Mouse (Mus musculus) pancreas, adult 10 weeks (tissue): ENCODE data around the gene Vmn1r19. TPM values are rescaled to one million over a fixed set of nuclear protein-coding genes. Genes with fewer than 3 reads are reported as not detected.

Experiments used
- polyA plus RNA-seq: library from polyadenylated mRNA; stranded (reverse); fragments of 350-450 nt; fragmentation: Illumina TruSeq; extraction: RNeasy Lipid Tissue Mini Kit (QIAGEN cat#74804); gene quantifications from one replicate; pipeline ENCODE4 v1.2.3, GENCODE M21; 2015; ENCODE audit warnings: low read depth, low replicate concordance; ENCODE audit not compliant: insufficient read depth

Gene Vmn1r19
- polyA plus RNA-seq, result not detected

DNA sequence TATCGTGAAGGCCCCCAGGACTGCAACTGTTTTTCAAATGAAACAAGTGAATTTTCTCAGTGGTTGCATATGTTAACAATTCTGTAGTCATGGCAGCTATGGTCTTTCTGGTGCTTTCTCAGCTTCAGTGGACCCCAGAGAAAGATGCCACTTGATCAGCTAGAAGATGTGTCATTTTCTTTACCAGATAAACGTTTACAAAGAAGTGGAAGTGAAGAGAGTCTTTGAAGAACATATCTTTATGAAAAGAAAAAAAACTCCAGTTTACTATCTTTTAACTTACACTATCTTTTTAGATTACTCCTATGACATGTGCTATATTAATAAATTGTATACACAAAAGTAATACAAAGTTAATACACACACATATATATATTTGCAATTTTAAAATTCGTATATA, at the start of gene Vmn1r19:
Vmn1r19 (plus strand) TSS at position 301 of the 400 bp plus-strand sequence.

DNA sequence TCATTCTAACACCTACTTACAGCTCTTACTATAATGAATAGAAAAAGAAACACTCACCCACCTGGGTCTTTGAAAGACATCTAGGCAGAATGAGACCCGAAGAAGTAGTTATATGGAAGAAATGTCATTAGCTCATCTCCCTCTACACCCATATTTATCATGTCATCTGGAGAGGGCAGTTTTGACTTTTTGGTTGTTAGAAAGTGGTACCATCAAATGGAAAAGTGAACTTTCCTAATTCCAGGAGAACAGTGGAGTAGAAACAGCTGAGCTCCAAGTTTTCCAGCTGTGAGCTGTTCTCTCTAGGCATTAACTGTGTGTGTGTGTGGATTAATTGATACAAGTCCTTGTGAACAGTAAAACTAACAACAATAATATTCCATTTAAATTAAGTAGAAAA, 40.0 kb upstream of the Vmn1r19 start, which contains the start of gene Vmn1r17:
Vmn1r17 (minus strand) TSS at position 101 of the 400 bp plus-strand sequence.

DNA sequence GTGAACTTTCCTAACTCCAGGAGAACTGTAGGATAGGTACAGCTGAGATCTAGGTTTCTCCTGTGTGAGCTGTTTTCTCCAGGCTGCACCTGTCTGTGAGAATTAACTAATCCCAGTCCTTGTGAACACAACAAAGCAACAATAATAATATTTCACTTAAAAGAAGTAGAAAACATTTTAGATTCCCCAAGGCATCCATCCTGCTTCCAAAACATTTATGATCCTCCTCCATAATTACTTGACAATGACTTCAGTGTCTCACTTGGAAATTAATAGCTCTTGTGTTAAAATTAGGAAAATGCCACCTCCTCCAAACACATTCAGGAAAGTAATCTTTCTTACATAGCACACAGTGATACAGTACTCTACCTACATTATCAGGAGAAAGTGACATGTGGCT, 7.9 kb upstream of the Vmn1r19 start, which contains the start of gene Vmn1r18:
Vmn1r18 (minus strand) TSS at position 101 of the 400 bp plus-strand sequence.

DNA sequence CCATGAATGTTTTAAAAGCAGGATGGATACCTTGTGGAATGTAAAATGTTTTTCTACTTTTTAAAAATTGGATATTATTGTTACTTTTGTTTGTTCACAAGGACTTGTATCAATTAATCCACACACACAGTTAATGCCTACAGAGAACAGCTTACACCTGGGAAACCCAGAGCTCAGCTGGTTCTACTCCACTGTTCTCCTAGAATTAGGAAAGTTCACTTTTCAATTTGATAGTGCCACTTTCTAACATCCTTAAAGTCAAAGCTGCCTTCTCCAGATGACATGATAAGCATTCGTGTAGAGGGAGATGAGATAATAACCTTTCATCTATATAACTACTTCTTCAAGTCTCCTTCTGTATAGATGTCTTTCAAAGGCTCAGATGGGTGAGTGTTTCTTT, 25.1 kb downstream of the Vmn1r19 start, which contains the start of gene Vmn1r20:
Vmn1r20 (plus strand) TSS at position 301 of the 400 bp plus-strand sequence.

Other genes starting within 250 kb of the Vmn1r19 start
- gene Vmn1r12, start 246.9 kb upstream of the Vmn1r19 start, polyA plus RNA-seq, result not detected
- not detected for gene Vmn1r13, start 200.5 kb upstream of the Vmn1r19 start, polyA plus RNA-seq
- not detected for gene Vmn1r14, start 172.1 kb upstream of the Vmn1r19 start, polyA plus RNA-seq
- gene Vmn1r15, start 145.8 kb upstream of the Vmn1r19 start, polyA plus RNA-seq, result not detected
- not detected for gene Vmn1r16, start 74.3 kb upstream of the Vmn1r19 start, polyA plus RNA-seq
- not detected for gene Vmn1r17, start 40.1 kb upstream of the Vmn1r19 start, polyA plus RNA-seq
- not detected for gene Vmn1r18, start 8.0 kb upstream of the Vmn1r19 start, polyA plus RNA-seq
- not detected for gene Vmn1r20, start 25.1 kb downstream of the Vmn1r19 start, polyA plus RNA-seq
- gene Ppm1k, start 131.7 kb downstream of the Vmn1r19 start, polyA plus RNA-seq, result 2.0 TPM
- 3.3 TPM for gene Herc6, start 177.2 kb downstream of the Vmn1r19 start, polyA plus RNA-seq